Mouse (Mus musculus) bone marrow, adult 2 months (tissue): ENCODE measurements at regions not wholly inside any gene's neighbourhood (a gene's known extent, or its start where the extent isn't known, plus 50 kb on each side); places are given as distances from the start of the nearest gene placed in this dataset.
"Not testable (repeated sequence)": the region's sequence is repeated elsewhere in the genome, so short reads cannot be mapped to it uniquely, and the experiment has no call there.

ENCODE experiments used
- H3K27ac ChIP-seq: fragments of 200-500 bp; 2 replicates; pipeline ENCODE4 v1.5.1; 2012; ENCODE audit warnings: low read depth, mild to moderate bottlenecking, control low read depth, inconsistent platforms, low read length; ENCODE audit not compliant: control insufficient read depth, poor library complexity, insufficient read depth
- H3K4me1 ChIP-seq: fragments of 200-500 bp; 2 replicates; pipeline ENCODE4 v1.6.1; 2011; ENCODE audit warnings: low read length; ENCODE audit not compliant: control insufficient read depth, insufficient read depth
- H3K4me3 ChIP-seq: fragments of 200-500 bp; replicated peaks from 2 replicates; pipeline ENCODE3; 2011; ENCODE audit warnings: mild to moderate bottlenecking, low read depth, low read length, control low read depth; ENCODE audit not compliant: control insufficient read depth
- WGBS: fragments of 180-500 bp; shearing (Covaris S2); methylation state at CpG from one replicate; pipeline ENCODE4 v1.1.7; 2018; 5-methylcytosine and 5-hydroxymethylcytosine counted together

- 71% methylated on average over 8 of the region's 11 CpGs for WGBS
- H3K27ac ChIP-seq, H3K4me1 ChIP-seq, H3K4me3 ChIP-seq: not testable (repeated sequence)
These were observed 211.5 kb downstream of the Gm15319 start for GRCm38 (mm10) chr8:20151317-20152047.

DNA sequence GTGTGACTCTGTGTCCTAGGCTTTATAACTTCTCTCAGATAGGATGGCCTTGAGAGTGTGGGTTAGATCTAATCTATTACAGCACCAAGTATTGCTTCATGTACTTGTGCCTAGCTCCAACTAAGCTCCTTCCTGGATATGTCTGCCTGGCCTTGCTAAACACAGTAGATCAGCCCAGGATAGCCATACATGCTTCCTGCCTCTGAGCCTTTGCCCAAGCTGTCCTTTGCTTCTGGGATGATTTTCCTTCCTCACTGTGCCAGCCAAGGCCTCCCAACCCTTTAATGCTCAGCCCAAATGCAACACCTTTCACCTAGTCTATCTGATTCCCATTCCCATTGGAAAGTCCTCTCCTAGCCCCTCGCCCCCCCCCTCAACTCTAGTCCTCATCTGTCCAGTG is 208.9 kb downstream of the Gm15319 start:
- not testable (repeated sequence) for H3K4me3 ChIP-seq, H3K4me1 ChIP-seq, H3K27ac ChIP-seq
- 100% methylated on average over 1 of the region's 1 CpGs for WGBS
